Mouse (Mus musculus) layer of hippocampus, adult 2 months (tissue): ENCODE measurements at regions not wholly inside any gene's neighbourhood (a gene's known extent, or its start where the extent isn't known, plus 50 kb on each side); places are given as distances from the start of the nearest gene placed in this dataset.

Experiments used
- DNase-seq, 2 experiments: peaks; one replicate each; pipeline ENCODE4 v3.0.0; 2022; ENCODE audit warnings: low spot score in 2 of 2
- H3K27ac ChIP-seq: fragments of 200-600 bp; 2 replicates; pipeline ENCODE4 v1.8.1; 2022
- H3K4me3 ChIP-seq: fragments of 200-600 bp; 2 replicates; pipeline ENCODE4 v1.8.1; 2022; ENCODE audit warnings: mild to moderate bottlenecking
- CTCF ChIP-seq: fragments of 200-600 bp; conservative IDR thresholded peaks from 2 replicates; pipeline ENCODE4 v1.8.1; 2022; ENCODE audit warnings: antibody characterized with exemption, mild to moderate bottlenecking, moderate library complexity

GRCm38 (mm10) chr12:113341046-113341445, 148.3 kb upstream of the Adam6b start:
- TF ChIP-seq CTCF, result no peak
- no peak overlapping the region for H3K27ac ChIP-seq
- H3K4me3 ChIP-seq, result no peak overlapping the region
- DNase-seq, result no peak

DNA sequence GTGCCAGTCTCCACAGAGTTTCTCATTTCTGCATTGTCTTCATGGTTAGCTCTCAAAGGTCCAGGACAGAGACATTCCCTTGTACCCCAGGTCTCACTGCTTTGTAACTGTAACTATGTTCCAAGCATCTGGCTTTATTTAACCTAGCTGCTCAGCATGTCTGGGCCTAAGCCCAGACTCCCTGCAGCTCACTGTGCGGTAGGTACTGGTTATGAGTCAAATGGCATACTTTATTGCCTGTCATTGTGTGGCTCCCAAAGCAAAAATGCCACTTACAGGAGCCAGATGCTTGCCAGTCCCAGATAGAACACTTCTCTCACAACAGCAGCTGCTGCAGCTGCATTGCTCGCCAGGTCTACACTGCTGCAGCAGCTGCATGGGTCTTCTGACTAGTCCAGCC, 134.2 kb upstream of the Adam6b start:
- H3K27ac ChIP-seq, result no peak overlapping the region
- TF ChIP-seq CTCF, result no peak
- DNase-seq, result no peak
- H3K4me3 ChIP-seq, result no peak overlapping the region

DNA sequence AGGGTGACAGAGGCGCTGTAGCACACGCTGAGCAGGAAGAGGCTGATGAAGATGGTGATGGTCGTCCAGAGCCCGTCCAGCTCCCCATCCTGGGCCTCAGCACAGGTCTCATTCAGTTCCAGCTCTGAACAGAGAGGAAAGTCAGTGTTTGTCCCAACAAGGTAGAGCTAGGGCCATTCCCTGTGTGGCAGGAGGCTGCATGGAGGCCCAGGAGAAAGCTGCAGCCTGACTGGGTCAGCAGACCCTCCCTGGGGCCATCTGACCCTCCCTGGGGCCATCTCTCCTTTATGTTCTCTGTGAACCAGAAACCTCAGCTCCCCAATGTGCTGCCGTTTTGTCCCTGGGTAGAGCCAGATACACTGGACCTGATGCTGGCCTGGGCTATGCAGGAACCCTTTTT, 131.2 kb upstream of the Adam6b start:
- Histone ChIP-seq H3K27ac (no peak overlapping the region), H3K4me3 (no peak overlapping the region)
- DNase-seq, result no peak
- TF ChIP-seq CTCF, result no peak

- no peak overlapping the region for H3K27ac ChIP-seq
- no peak overlapping the region for H3K4me3 ChIP-seq
- no peak for DNase-seq
- TF ChIP-seq CTCF, result no peak
These were observed 129.3 kb upstream of the Adam6b start for GRCm38 (mm10) chr12:113360032-113360431.

GRCm38 (mm10) chr12:113362409-113363038, 126.8 kb upstream of the Adam6b start:
- TF ChIP-seq CTCF, result no peak
- Histone ChIP-seq H3K27ac (no peak overlapping the region), H3K4me3 (no peak overlapping the region)
- no peak for DNase-seq

DNA sequence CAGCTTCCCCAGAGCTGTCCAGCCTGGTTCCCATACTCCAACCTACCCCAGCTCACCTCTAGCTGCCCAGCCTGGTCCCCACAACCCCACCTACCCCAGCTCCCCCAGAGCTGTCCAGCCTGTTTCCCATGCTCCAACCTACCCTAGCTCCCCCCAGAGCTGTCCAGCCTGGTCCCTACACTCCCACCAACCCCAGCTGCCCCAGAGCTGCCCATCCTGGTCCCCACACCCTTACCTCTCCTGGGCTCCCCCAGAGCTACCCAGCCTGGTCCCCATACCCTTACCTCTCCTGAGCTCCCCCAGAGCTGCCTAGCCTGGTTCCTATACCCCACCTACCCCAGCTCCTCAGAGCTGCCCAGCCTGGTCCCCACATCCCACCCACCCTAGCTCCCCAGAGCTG, 125.3 kb upstream of the Adam6b start:
- Histone ChIP-seq H3K4me3 (no peak overlapping the region), H3K27ac (no peak overlapping the region)
- TF ChIP-seq CTCF, result no peak
- no peak for DNase-seq

- H3K27ac ChIP-seq, result no peak overlapping the region
- no peak for DNase-seq
- H3K4me3 ChIP-seq, result no peak overlapping the region
- no peak for TF ChIP-seq CTCF
These were observed 124.9 kb upstream of the Adam6b start for GRCm38 (mm10) chr12:113364437-113364836.

- no peak for TF ChIP-seq CTCF
- Histone ChIP-seq H3K27ac (no peak overlapping the region), H3K4me3 (no peak overlapping the region)
- no peak for DNase-seq
These were observed 123.5 kb upstream of the Adam6b start for GRCm38 (mm10) chr12:113365783-113366182.

DNA sequence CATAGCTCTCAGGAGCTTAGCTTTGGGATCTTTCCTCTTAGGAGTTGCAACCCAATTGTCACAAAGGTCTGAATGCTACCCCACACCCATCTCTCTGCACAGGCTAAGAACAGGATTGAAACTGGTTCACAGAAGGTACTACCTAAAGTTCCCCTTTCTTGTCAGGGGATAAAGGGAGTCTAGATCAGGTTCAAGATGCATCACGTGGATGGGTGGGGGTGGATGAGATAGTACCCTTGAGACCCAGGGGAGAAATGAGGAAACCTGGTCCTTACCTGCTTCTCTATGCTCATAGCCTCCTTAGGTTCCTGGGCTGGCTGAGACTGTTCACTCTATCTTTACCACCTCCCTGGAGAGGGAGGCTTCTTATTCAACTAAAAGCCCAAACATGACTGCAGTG, 122.9 kb upstream of the Adam6b start:
- H3K4me3 ChIP-seq, result no peak overlapping the region
- H3K27ac ChIP-seq, result no peak overlapping the region
- TF ChIP-seq CTCF, result no peak
- DNase-seq, result no peak

GRCm38 (mm10) chr12:113401578-113402113, 87.7 kb upstream of the Adam6b start:
- H3K4me3 ChIP-seq, result no peak overlapping the region
- no peak overlapping the region for H3K27ac ChIP-seq
- TF ChIP-seq CTCF, result no peak
- DNase-seq, result peak in 1 of 2 experiments; percentile 10

- Histone ChIP-seq H3K27ac (no peak overlapping the region), H3K4me3 (no peak overlapping the region)
- DNase-seq, result no peak
- TF ChIP-seq CTCF, result no peak
These were observed 86.5 kb upstream of the Adam6b start for GRCm38 (mm10) chr12:113402823-113403222.

DNA sequence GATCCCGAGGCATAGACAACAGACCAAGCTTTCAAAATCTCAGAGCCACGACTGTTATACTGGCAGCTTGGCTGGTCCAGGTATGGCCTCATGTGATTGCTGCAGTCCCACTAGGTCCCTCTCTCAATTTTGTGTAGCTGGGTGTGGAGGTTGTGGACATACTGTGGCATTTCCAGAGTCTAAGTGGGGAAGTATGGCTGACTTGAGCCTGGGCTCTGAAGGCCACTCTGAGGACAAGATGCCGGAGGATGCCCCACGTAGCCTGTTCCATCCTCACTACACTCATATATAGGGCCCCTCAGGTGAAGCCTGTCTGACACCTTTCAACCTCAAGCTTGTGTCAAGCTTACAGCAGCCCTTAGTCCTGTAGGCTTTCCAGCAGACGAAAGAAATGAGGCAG, 78.2 kb upstream of the Adam6b start:
- Histone ChIP-seq H3K4me3 (no peak overlapping the region), H3K27ac (no peak overlapping the region)
- DNase-seq, result no peak
- no peak for TF ChIP-seq CTCF

DNA sequence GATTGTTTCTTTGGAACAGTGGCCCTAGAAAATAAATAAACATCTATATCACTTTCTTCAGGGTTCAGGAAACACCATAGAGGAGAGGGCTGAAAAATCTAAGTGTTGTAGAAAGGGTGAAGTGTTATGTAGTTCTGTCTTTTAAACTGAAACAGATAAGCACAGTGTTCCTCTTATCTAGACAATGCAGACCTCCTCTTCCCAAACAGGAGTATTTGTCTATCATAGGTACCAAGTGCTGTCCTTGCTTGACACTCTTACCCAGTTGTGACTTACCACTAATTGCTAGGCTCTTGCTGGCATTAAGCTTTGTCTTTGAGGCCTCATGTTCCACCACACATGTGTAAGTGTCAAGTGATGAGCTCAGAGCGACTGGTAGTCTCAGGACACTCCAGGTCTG, 75.3 kb upstream of the Adam6b start:
- Histone ChIP-seq H3K27ac (no peak overlapping the region), H3K4me3 (no peak overlapping the region)
- no peak for TF ChIP-seq CTCF
- DNase-seq, result no peak

- DNase-seq, result no peak
- Histone ChIP-seq H3K27ac (no peak overlapping the region), H3K4me3 (no peak overlapping the region)
- TF ChIP-seq CTCF, result no peak
These were observed 71.8 kb upstream of the Adam6b start for GRCm38 (mm10) chr12:113417521-113417920.
